Mouse (Mus musculus) left cerebral cortex, postnatal 4 days (tissue): ENCODE measurements at regions not wholly inside any gene's neighbourhood (a gene's known extent, or its start where the extent isn't known, plus 50 kb on each side); places are given as distances from the start of the nearest gene placed in this dataset.

Experiments
- DNase-seq: peaks from one replicate; pipeline ENCODE4 v3.0.0-alpha.2; 2022
- intact Hi-C: fragments of 180-260 bp; cut with DNase I; formaldehyde crosslinking; loops from one replicate; pipeline ENCODE4 v1.15.1; 2025

- no peak for DNase-seq
- intact Hi-C loops = no loop called here
Observed at GRCm38 (mm10) chr14:28765201-28765600, 252.8 kb upstream of the Lrtm1 start.

GRCm38 (mm10) chr14:28773068-28773467 is 244.9 kb upstream of the Lrtm1 start:
- DNase-seq = no peak
- intact Hi-C loops = no loop called here

- no peak for DNase-seq
- intact Hi-C loops = no loop called here
Observed at GRCm38 (mm10) chr14:28775686-28776085, 242.3 kb upstream of the Lrtm1 start.

- intact Hi-C loops = no loop called here
- no peak for DNase-seq
Observed at GRCm38 (mm10) chr14:28777791-28778190, 240.2 kb upstream of the Lrtm1 start.

GRCm38 (mm10) chr14:28781660-28782059 is 236.3 kb upstream of the Lrtm1 start:
- intact Hi-C loops = no loop called here
- peak; percentile 93 for DNase-seq

- no peak for DNase-seq
- intact Hi-C loops = no loop called here
Observed at GRCm38 (mm10) chr14:28784106-28784633, 233.8 kb upstream of the Lrtm1 start.

- intact Hi-C loops = no loop called here
- DNase-seq = no peak
Observed at GRCm38 (mm10) chr14:28798290-28798689, 219.7 kb upstream of the Lrtm1 start.

GRCm38 (mm10) chr14:28801681-28802080 is 216.3 kb upstream of the Lrtm1 start:
- no peak for DNase-seq
- intact Hi-C loops = no loop called here

GRCm38 (mm10) chr14:28802126-28802525 is 215.9 kb upstream of the Lrtm1 start:
- DNase-seq = no peak
- intact Hi-C loops = no loop called here

- intact Hi-C loops = no loop called here
- no peak for DNase-seq
Observed at GRCm38 (mm10) chr14:28808094-28808493, 209.9 kb upstream of the Lrtm1 start.

- intact Hi-C loops = no loop called here
Observed at GRCm38 (mm10) chr14:28809355-28809754, 208.7 kb upstream of the Lrtm1 start.

GRCm38 (mm10) chr14:28820970-28821369 is 197.0 kb upstream of the Lrtm1 start:
- DNase-seq = no peak
- intact Hi-C loops = no loop called here

More at GRCm38 (mm10) chr14:28809355-28809754, 208.7 kb upstream of the Lrtm1 start:
- no peak for DNase-seq

GRCm38 (mm10) chr14:28827186-28827585 is 190.8 kb upstream of the Lrtm1 start:
- DNase-seq = no peak
- intact Hi-C loops = no loop called here

- no peak for DNase-seq
Observed at GRCm38 (mm10) chr14:28837117-28837516, 180.9 kb upstream of the Lrtm1 start.

GRCm38 (mm10) chr14:28848831-28849590 is 169.0 kb upstream of the Lrtm1 start:
- DNase-seq = peak; percentile 75
- intact Hi-C loops = no loop called here

More at GRCm38 (mm10) chr14:28837117-28837516, 180.9 kb upstream of the Lrtm1 start:
- intact Hi-C loops = no loop called here
